Mouse (Mus musculus): ENCODE measurements around the gene Ttc7.

The Ttc7 gene

GRCm38 (mm10) chr17:87282706-87283053, at the start of gene Ttc7:
Gene Ttc7 (plus strand): TSS chr17:87282886.
- DNase-seq: peak; percentile 87

GRCm38 (mm10) chr17:87235019-87235418, 47.7 kb upstream of the Ttc7 start:
- DNase-seq: no peak

GRCm38 (mm10) chr17:87236725-87237650, 45.7 kb upstream of the Ttc7 start:
- DNase-seq: no peak

- no peak for DNase-seq
Observed at GRCm38 (mm10) chr17:87237826-87238225, 44.9 kb upstream of the Ttc7 start.

GRCm38 (mm10) chr17:87246103-87246502, 36.6 kb upstream of the Ttc7 start:
- no peak for DNase-seq

GRCm38 (mm10) chr17:87254384-87254783, 28.3 kb upstream of the Ttc7 start:
- DNase-seq: no peak

- DNase-seq: no peak
Observed at GRCm38 (mm10) chr17:87255672-87256071, 27.0 kb upstream of the Ttc7 start.

GRCm38 (mm10) chr17:87263401-87263800, 19.3 kb upstream of the Ttc7 start:
- no peak for DNase-seq

GRCm38 (mm10) chr17:87264054-87264830, 18.4 kb upstream of the Ttc7 start:
- no peak for DNase-seq

- DNase-seq: no peak
Observed at GRCm38 (mm10) chr17:87264927-87265791, 17.5 kb upstream of the Ttc7 start.

- peak; percentile 79 for DNase-seq
Observed at GRCm38 (mm10) chr17:87265792-87266186, 16.9 kb upstream of the Ttc7 start, which contains the start of gene Mcfd2. Gene Mcfd2 (minus strand): TSS chr17:87265935.

GRCm38 (mm10) chr17:87269454-87269853, 13.2 kb upstream of the Ttc7 start:
- no peak for DNase-seq

GRCm38 (mm10) chr17:87275363-87276341, 7.0 kb upstream of the Ttc7 start:
- no peak for DNase-seq

- DNase-seq: peak; percentile 60
Observed at GRCm38 (mm10) chr17:87282007-87282705, 530 bp upstream of the Ttc7 start.

- no peak for DNase-seq
Observed at GRCm38 (mm10) chr17:87283055-87283754, 519 bp downstream of the Ttc7 start.

- DNase-seq: no peak
Observed at GRCm38 (mm10) chr17:87283755-87284481, 1.2 kb downstream of the Ttc7 start.

GRCm38 (mm10) chr17:87284482-87285040, 1.9 kb downstream of the Ttc7 start:
- DNase-seq: no peak

GRCm38 (mm10) chr17:87285731-87286465, 3.2 kb downstream of the Ttc7 start:
- no peak for DNase-seq

Data from cerebellum, adult 9-10 months (tissue).